In the genomic region with DNA sequence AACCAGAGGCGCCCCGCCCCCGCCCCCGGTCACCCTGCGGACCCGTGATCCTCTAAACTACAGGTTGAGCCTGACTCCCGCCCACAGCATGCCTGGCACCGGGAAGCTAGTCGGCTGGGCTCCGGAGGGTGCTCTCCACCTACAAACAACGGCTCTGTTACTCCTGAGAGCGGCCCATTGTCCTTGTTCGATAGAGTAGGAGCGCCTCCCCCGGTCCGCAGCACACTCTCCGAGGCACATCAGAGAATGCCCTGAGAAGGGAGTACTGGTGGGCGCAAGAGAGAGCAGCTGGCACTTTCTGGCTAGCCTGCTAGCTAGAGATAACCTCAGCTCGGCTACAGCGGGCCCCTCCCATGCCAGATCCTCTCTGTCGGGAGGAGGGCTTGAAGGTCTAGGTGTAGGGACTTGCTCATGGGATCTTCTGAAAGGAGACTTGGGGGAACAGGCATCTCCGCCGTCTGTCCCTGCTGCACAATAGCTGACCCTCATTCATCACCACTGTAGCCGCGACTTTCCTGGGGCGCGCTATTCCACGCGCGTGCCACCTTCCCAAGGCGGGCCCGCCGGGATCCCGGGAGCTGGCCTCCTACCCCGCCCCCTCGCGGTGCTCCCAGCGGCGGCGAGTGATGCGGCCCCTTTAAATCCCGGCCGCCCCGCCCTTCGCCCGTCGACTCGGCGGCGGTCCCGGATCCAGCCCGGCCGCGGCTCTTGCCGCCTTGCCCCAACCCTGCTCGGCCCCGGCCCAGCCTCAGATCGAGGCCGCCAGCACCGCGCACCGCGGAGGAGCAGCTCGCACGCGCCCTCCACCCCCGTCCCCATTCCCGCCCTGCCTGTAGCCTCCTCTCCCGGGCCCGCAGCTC, we compare ENCODE assay signal across 8 mouse cellular contexts. TPM values are rescaled to one million over a fixed set of nuclear protein-coding genes. Genes with fewer than 3 reads are reported as not detected.
DNase-seq lines count a peak whose midpoint lies in the region; ATAC-seq and TF ChIP-seq lines count a peak whose summit lies in the region.

No protein-coding gene starts in this region.

- peak; percentile 42 for ATAC-seq in granulocyte monocyte progenitor cell, adult 5-6 weeks (replicated peaks; ENCODE audit: poor library complexity, severe bottlenecking)
- ATAC-seq in intestine, postnatal 0 days: peak; percentile 75
- ATAC-seq in limb, embryonic 13.5 days (ENCODE audit: low FRiP score, low read depth): peak; percentile 83
- ATAC-seq in midbrain, embryonic 14.5 days (ENCODE audit: low FRiP score, low TSS enrichment): peak; percentile 86

- peak; percentile 77 to 89 for DNase-seq in left cerebral cortex, adult 18-20 months (ENCODE audit: low spot score in 2 of 2)
- no peak for DNase-seq in left cerebral cortex, adult 11 months (ENCODE audit: low spot score)
- DNase-seq in embryo, embryonic 11.5 days (ENCODE audit: low read depth, low spot score): peak; percentile 56
- DNase-seq in midbrain, embryonic 14.5 days: peak; percentile 93
- peak; percentile 89 to 91 for DNase-seq in spleen, postnatal 10 days (ENCODE audit: low spot score in 2 of 2)

- peak overlapping the region; percentile 92 for H3K9ac ChIP-seq in intestine, postnatal 0 days (ENCODE audit: low read depth, low read length)
- peak overlapping the region; percentile 96 for H3K9ac ChIP-seq in limb, embryonic 13.5 days
- peak overlapping the region; percentile 100 for H3K9ac ChIP-seq in midbrain, embryonic 14.5 days (replicated peaks; ENCODE audit: low read length)

- H3K4me3 ChIP-seq in intestine, postnatal 0 days (ENCODE audit: low read depth, low read length): peak overlapping the region; percentile 91
- H3K4me3 ChIP-seq in limb, embryonic 13.5 days: peak overlapping the region; percentile 94
- peak overlapping the region; percentile 73 for H3K4me3 ChIP-seq in midbrain, embryonic 14.5 days (replicated peaks; ENCODE audit: low read depth, low read length)

- no peaks in the 10 kb centered on the region; the same call in 1 of the 2 replicates for H3K36me3 ChIP-seq in intestine, postnatal 0 days (ENCODE audit: control insufficient read depth, insufficient read depth)
- H3K36me3 ChIP-seq in limb, embryonic 13.5 days: no peaks in the 10 kb centered on the region
- H3K36me3 ChIP-seq in midbrain, embryonic 14.5 days (ENCODE audit: control insufficient read depth, insufficient read depth, low read length): 0 out of 2 replicates have a peak, but pooled peaks cover 3% of the 10 kb centered on the region

- peak; percentile 61 for TF ChIP-seq CTCF in intestine, postnatal 0 days (IDR thresholded peaks at IDR 0.05; ENCODE audit: low read depth)

- H3K4me1 ChIP-seq in intestine, postnatal 0 days (replicated peaks; ENCODE audit: control insufficient read depth, insufficient read depth, low read length): peaks cover 10% of the 10 kb centered on the region; the same call in 1 of the 2 replicates
- H3K4me1 ChIP-seq in limb, embryonic 13.5 days: peaks cover 47% of the 10 kb centered on the region
- peaks cover 40% of the 10 kb centered on the region for H3K4me1 ChIP-seq in midbrain, embryonic 14.5 days (ENCODE audit: control insufficient read depth, insufficient read depth, low read length)

- peak overlapping the region; percentile 90 for H3K27ac ChIP-seq in intestine, postnatal 0 days (ENCODE audit: low read depth, low read length)
- H3K27ac ChIP-seq in limb, embryonic 13.5 days: peak overlapping the region; percentile 76
- peak overlapping the region; percentile 96 for H3K27ac ChIP-seq in midbrain, embryonic 14.5 days (replicated peaks; ENCODE audit: low read depth, low read length)

- no peaks in the 10 kb centered on the region for H3K9me3 ChIP-seq in intestine, postnatal 0 days (ENCODE audit: control insufficient read depth)
- no peaks in the 10 kb centered on the region for H3K9me3 ChIP-seq in limb, embryonic 13.5 days
- H3K9me3 ChIP-seq in midbrain, embryonic 14.5 days (ENCODE audit: control insufficient read depth, low read length): no peaks in the 10 kb centered on the region

- WGBS in intestine, postnatal 0 days: under 1% methylated on average over 60 of the region's 70 CpGs
- WGBS in limb, embryonic 13.5 days: under 1% methylated on average over 65 of the region's 70 CpGs
- under 1% methylated on average over 70 of the region's 70 CpGs for WGBS in midbrain, embryonic 14.5 days

- peak overlapping the region; percentile 98 for H3K4me2 ChIP-seq in intestine, postnatal 0 days (replicated peaks; ENCODE audit: low read depth)
- peak overlapping the region; percentile 91 for H3K4me2 ChIP-seq in limb, embryonic 13.5 days (replicated peaks)
- H3K4me2 ChIP-seq in midbrain, embryonic 14.5 days (ENCODE audit: low read length): peak overlapping the region; percentile 92

- H3K27me3 ChIP-seq in intestine, postnatal 0 days (replicated peaks; ENCODE audit: control insufficient read depth, insufficient read depth, low read length): no peaks in the 10 kb centered on the region
- peaks cover 2% of the 10 kb centered on the region; the same call in 1 of the 2 replicates for H3K27me3 ChIP-seq in limb, embryonic 13.5 days
- 0 out of 2 replicates have a peak, but pooled peaks cover under 1% of the 10 kb centered on the region for H3K27me3 ChIP-seq in midbrain, embryonic 14.5 days (ENCODE audit: control insufficient read depth, insufficient read depth, low read length)

RNA-seq across cellular contexts. Expression of gene Ltc4s, which starts 13.5 kb away (rescaled TPM):
- 1 to 10 TPM; 6.1 to 7.0 TPM for total RNA-seq in left cerebral cortex, adult 18-20 months (2021)
- 1.6 TPM in 1 of 2 replicates, not detected in the other for total RNA-seq in granulocyte monocyte progenitor cell, adult 5-6 weeks (2014; fragmentation: Nextera tagmentation)
- not detected in 2 replicates for total RNA-seq in granulocyte monocyte progenitor cell, adult 5-6 weeks (2017)
- polyA plus RNA-seq in intestine, postnatal 0 days (2015; fragmentation: Nextera tagmentation; extraction: Ambion mirVana): 39.5 and 54.4 TPM in 2 replicates
- 0.79 and 1.3 TPM in 2 replicates for polyA plus RNA-seq in limb, embryonic 13.5 days (2015; fragmentation: Nextera tagmentation; extraction: Ambion mirVana)
- polyA plus RNA-seq in midbrain, embryonic 14.5 days (2014; fragmentation: Nextera tagmentation; extraction: Ambion mirVana): 1.0 and 2.5 TPM in 2 replicates

RNA-seq across cellular contexts. Expression of gene Mgat4b, which starts 14.2 kb away (rescaled TPM):
- total RNA-seq in left cerebral cortex, adult 18-20 months (2021): 10 to 100 TPM; 65.8 to 72.0 TPM
- 22.7 and 23.9 TPM in 2 replicates for total RNA-seq in granulocyte monocyte progenitor cell, adult 5-6 weeks (2014; fragmentation: Nextera tagmentation)
- 11.5 and 14.6 TPM in 2 replicates for total RNA-seq in granulocyte monocyte progenitor cell, adult 5-6 weeks (2017)
- 33.2 and 35.0 TPM in 2 replicates for polyA plus RNA-seq in intestine, postnatal 0 days (2015; fragmentation: Nextera tagmentation; extraction: Ambion mirVana)
- 17.1 and 20.5 TPM in 2 replicates for polyA plus RNA-seq in limb, embryonic 13.5 days (2015; fragmentation: Nextera tagmentation; extraction: Ambion mirVana)
- 41.3 and 59.6 TPM in 2 replicates for polyA plus RNA-seq in midbrain, embryonic 14.5 days (2014; fragmentation: Nextera tagmentation; extraction: Ambion mirVana)

RNA-seq across cellular contexts. Expression of gene Sqstm1, which starts 14.3 kb away (rescaled TPM):
- total RNA-seq in left cerebral cortex, adult 18-20 months (2021): 100 to 1,000 TPM; 492 to 540 TPM
- total RNA-seq in granulocyte monocyte progenitor cell, adult 5-6 weeks (2014; fragmentation: Nextera tagmentation): 89.7 and 92.6 TPM in 2 replicates
- 131 and 165 TPM in 2 replicates for total RNA-seq in granulocyte monocyte progenitor cell, adult 5-6 weeks (2017)
- polyA plus RNA-seq in intestine, postnatal 0 days (2015; fragmentation: Nextera tagmentation; extraction: Ambion mirVana): 197 and 213 TPM in 2 replicates
- polyA plus RNA-seq in limb, embryonic 13.5 days (2015; fragmentation: Nextera tagmentation; extraction: Ambion mirVana): 214 TPM in 2 replicates
- polyA plus RNA-seq in midbrain, embryonic 14.5 days (2014; fragmentation: Nextera tagmentation; extraction: Ambion mirVana): 293 and 312 TPM in 2 replicates

RNA-seq across cellular contexts. Expression of gene Mrnip, which starts 50.7 kb away (rescaled TPM):
- 10 to 100 TPM; 11.5 to 13.9 TPM for total RNA-seq in left cerebral cortex, adult 18-20 months (2021)
- 18.4 and 27.7 TPM in 2 replicates for total RNA-seq in granulocyte monocyte progenitor cell, adult 5-6 weeks (2014; fragmentation: Nextera tagmentation)
- 13.9 and 22.0 TPM in 2 replicates for total RNA-seq in granulocyte monocyte progenitor cell, adult 5-6 weeks (2017)
- 6.1 and 7.0 TPM in 2 replicates for polyA plus RNA-seq in intestine, postnatal 0 days (2015; fragmentation: Nextera tagmentation; extraction: Ambion mirVana)
- 18.0 and 18.7 TPM in 2 replicates for polyA plus RNA-seq in limb, embryonic 13.5 days (2015; fragmentation: Nextera tagmentation; extraction: Ambion mirVana)
- polyA plus RNA-seq in midbrain, embryonic 14.5 days (2014; fragmentation: Nextera tagmentation; extraction: Ambion mirVana): 37.0 and 38.8 TPM in 2 replicates

Comparison
In these comparisons a context has a peak if more than half of its experiments do, and no peak if none do; other contexts are left out.
1. RNA of gene Ltc4s, which starts 13.5 kb away (polyA plus RNA-seq): 39.5 to 54.4 TPM in intestine, postnatal 0 days; 1.0 to 2.5 TPM in midbrain, embryonic 14.5 days and 0.79 to 1.3 TPM in limb, embryonic 13.5 days; every median in the first group is over 10 times any median in the second.
2. Peak in every context shown above with its lines, with median percentiles within 50 percentile points of each other: ATAC-seq, H3K27ac ChIP-seq, H3K4me2 ChIP-seq, H3K4me3 ChIP-seq and H3K9ac ChIP-seq.